8 mouse cellular contexts compared by ENCODE assay signal in the genomic region with DNA sequence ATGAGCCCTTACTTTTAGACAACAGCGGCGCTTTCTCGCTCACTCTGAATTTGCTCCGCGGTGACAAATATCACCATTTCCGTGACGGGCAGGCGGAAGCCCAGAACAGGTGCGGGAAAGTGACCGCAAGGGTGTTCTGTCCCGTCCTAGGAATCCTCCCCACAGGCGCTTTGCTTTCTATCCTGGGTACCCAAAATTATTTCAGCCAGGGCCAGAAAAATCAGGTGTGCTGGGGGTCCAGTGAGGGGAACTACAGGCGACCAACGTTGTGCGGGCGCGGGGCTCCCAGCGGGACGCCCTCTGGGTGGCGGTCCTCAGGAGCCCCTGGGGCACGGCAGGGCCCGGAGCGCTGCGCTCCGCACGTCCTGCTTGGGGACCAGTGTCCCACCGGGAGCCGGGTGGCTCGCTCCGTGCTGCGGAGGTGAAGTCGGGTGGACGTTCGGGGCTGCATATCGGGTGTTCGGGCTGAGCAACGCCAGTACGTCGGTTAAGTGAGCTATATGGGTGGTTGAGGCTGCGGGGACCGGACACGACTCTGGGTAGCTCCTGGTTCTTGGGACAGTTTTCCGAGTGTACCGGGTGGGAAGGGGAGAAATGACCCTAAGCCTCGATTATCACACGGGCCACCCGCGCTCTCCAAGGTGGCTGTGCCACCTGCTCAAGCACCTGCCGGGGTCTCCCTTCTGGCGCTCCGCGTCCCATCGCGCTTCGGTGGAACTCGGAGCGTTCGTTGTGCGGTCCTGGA.
A peak's percentile ranks its signal among the peaks of the same experiment; 100 is the strongest.
DNase-seq lines count a peak whose midpoint lies in the region; ATAC-seq and TF ChIP-seq lines count a peak whose summit lies in the region.

No protein-coding gene starts in this region.

- H3K36me3 ChIP-seq in lung, embryonic 14.5 days (ENCODE audit: insufficient read depth) = no peaks in the 10 kb centered on the region
- H3K36me3 ChIP-seq in forebrain, embryonic 16.5 days (ENCODE audit: control insufficient read depth, insufficient read depth) = no peaks in the 10 kb centered on the region
- H3K36me3 ChIP-seq in liver, embryonic 11.5 days (ENCODE audit: control insufficient read depth, insufficient read depth, low read length) = no peaks in the 10 kb centered on the region
- H3K36me3 ChIP-seq in stomach, embryonic 15.5 days = no peaks in the 10 kb centered on the region

- H3K27ac ChIP-seq in lung, embryonic 14.5 days (ENCODE audit: low read depth) = no peak overlapping the region
- no peak overlapping the region for H3K27ac ChIP-seq in forebrain, embryonic 16.5 days (ENCODE audit: low read length)
- H3K27ac ChIP-seq in liver, embryonic 11.5 days (ENCODE audit: low read depth, low read length) = no peak overlapping the region
- H3K27ac ChIP-seq in stomach, embryonic 15.5 days = no peak overlapping the region

- peak overlapping the region; percentile 46 for H3K4me3 ChIP-seq in lung, embryonic 14.5 days (ENCODE audit: low read depth, low read length)
- H3K4me3 ChIP-seq in forebrain, embryonic 16.5 days (replicated peaks; ENCODE audit: low read length) = peak overlapping the region; percentile 48
- peak overlapping the region; percentile 47 for H3K4me3 ChIP-seq in liver, embryonic 11.5 days (ENCODE audit: low read depth, low read length)
- H3K4me3 ChIP-seq in stomach, embryonic 15.5 days (replicated peaks) = peak overlapping the region; percentile 48

- DNase-seq in lung, embryonic 14.5 days = no peak
- DNase-seq in lung, postnatal 4 days = no peak
- DNase-seq in liver, embryonic 11.5 days (ENCODE audit: low spot score) = no peak
- no peak for DNase-seq in thymus, postnatal 4 days
- DNase-seq in thymus, postnatal 0 days (ENCODE audit: low spot score) = no peak
- DNase-seq in left cerebral cortex, adult 9 months (ENCODE audit: low spot score in 2 of 2) = no peak

- no peaks in the 10 kb centered on the region for H3K4me1 ChIP-seq in lung, embryonic 14.5 days (ENCODE audit: insufficient read depth)
- peaks cover 11% of the 10 kb centered on the region for H3K4me1 ChIP-seq in forebrain, embryonic 16.5 days (replicated peaks; ENCODE audit: control insufficient read depth, insufficient read depth, low read length)
- no peaks in the 10 kb centered on the region for H3K4me1 ChIP-seq in liver, embryonic 11.5 days (replicated peaks; ENCODE audit: control insufficient read depth, insufficient read depth, low read length)
- peaks cover 17% of the 10 kb centered on the region for H3K4me1 ChIP-seq in stomach, embryonic 15.5 days

- no peaks in the 10 kb centered on the region for H3K9me3 ChIP-seq in lung, embryonic 14.5 days (ENCODE audit: low read depth, low read length)
- no peaks in the 10 kb centered on the region for H3K9me3 ChIP-seq in forebrain, embryonic 16.5 days (ENCODE audit: control insufficient read depth, low read length)
- no peaks in the 10 kb centered on the region for H3K9me3 ChIP-seq in liver, embryonic 11.5 days (ENCODE audit: control insufficient read depth, low read length)
- no peaks in the 10 kb centered on the region for H3K9me3 ChIP-seq in stomach, embryonic 15.5 days

- H3K9ac ChIP-seq in lung, embryonic 14.5 days = no peak overlapping the region
- H3K9ac ChIP-seq in forebrain, embryonic 16.5 days (replicated peaks; ENCODE audit: low read depth, low read length) = no peak overlapping the region
- H3K9ac ChIP-seq in liver, embryonic 11.5 days (ENCODE audit: low read depth, low read length) = no peak overlapping the region
- H3K9ac ChIP-seq in stomach, embryonic 15.5 days = no peak overlapping the region

- peak overlapping the region; percentile 80 for H3K4me2 ChIP-seq in lung, embryonic 14.5 days
- peak overlapping the region; percentile 79 for H3K4me2 ChIP-seq in forebrain, embryonic 16.5 days (ENCODE audit: low read length)
- peak overlapping the region; percentile 64 for H3K4me2 ChIP-seq in liver, embryonic 11.5 days
- H3K4me2 ChIP-seq in stomach, embryonic 15.5 days = peak overlapping the region; percentile 84

- TF ChIP-seq CTCF in lung, embryonic 14.5 days (IDR thresholded peaks at IDR 0.05; ENCODE audit: low read depth) = no peak

- WGBS in lung, embryonic 14.5 days = 1% methylated on average over 59 of the region's 59 CpGs
- WGBS in forebrain, embryonic 16.5 days = under 1% methylated on average over 58 of the region's 59 CpGs
- WGBS in liver, embryonic 11.5 days = 3% methylated on average over 59 of the region's 59 CpGs
- 2% methylated on average over 59 of the region's 59 CpGs for WGBS in stomach, embryonic 15.5 days

- H3K27me3 ChIP-seq in lung, embryonic 14.5 days (ENCODE audit: insufficient read depth, low read length) = peaks cover 76% of the 10 kb centered on the region
- peaks cover 43% of the 10 kb centered on the region for H3K27me3 ChIP-seq in forebrain, embryonic 16.5 days (replicated peaks; ENCODE audit: control insufficient read depth, insufficient read depth, low read length)
- H3K27me3 ChIP-seq in liver, embryonic 11.5 days (replicated peaks; ENCODE audit: control insufficient read depth, insufficient read depth, low read length) = peaks cover 77% of the 10 kb centered on the region
- peaks cover 72% of the 10 kb centered on the region for H3K27me3 ChIP-seq in stomach, embryonic 15.5 days (replicated peaks)

- ATAC-seq in lung, embryonic 14.5 days (ENCODE audit: insufficient read depth) = no peak
- no peak for ATAC-seq in forebrain, embryonic 16.5 days
- ATAC-seq in liver, embryonic 11.5 days (replicated peaks; ENCODE audit: low FRiP score) = no peak
- no peak for ATAC-seq in stomach, embryonic 15.5 days (ENCODE audit: insufficient read depth, low FRiP score, low read depth)
